Mouse (Mus musculus): ENCODE measurements around the gene Wscd2. TPM values are rescaled to one million over a fixed set of nuclear protein-coding genes. Genes with fewer than 3 reads are reported as not detected.

Wscd2 gene
- polyA plus RNA-seq, 1 experiment from 2014 or later, result 0.06 TPM

GRCm38 (mm10) chr5:113506065-113506464, 15.9 kb downstream of the Wscd2 start:
- Histone ChIP-seq H3K27me3 (ENCODE audit: control insufficient read depth, insufficient read depth, low read depth, low read length) (no peaks in the 10 kb centered on the region), H3K4me3 (ENCODE audit: low read depth, low read length) (no peak overlapping the region), H3K36me3 (ENCODE audit: control insufficient read depth, insufficient read depth) (no peaks in the 10 kb centered on the region), H3K9me3 (replicated peaks; ENCODE audit: control insufficient read depth, low read length) (no peaks in the 10 kb centered on the region), H3K4me1 (ENCODE audit: control insufficient read depth, low read depth, low read length) (no peaks in the 10 kb centered on the region), H3K27ac (ENCODE audit: low read length) (no peak overlapping the region), H3K9ac (ENCODE audit: low read depth, low read length) (no peak overlapping the region), H3K4me2 (ENCODE audit: low read depth, low read length) (no peak overlapping the region)
- ATAC-seq (ENCODE audit: low read depth), result no peak
- WGBS (ENCODE audit: insufficient replicate concordance), result 29% methylated on average over 6 of the region's 6 CpGs

GRCm38 (mm10) chr5:113506779-113507178, 16.6 kb downstream of the Wscd2 start:
- no peaks in the 10 kb centered on the region for H3K4me1 ChIP-seq (ENCODE audit: control insufficient read depth, low read depth, low read length)
- H3K9me3 ChIP-seq (replicated peaks; ENCODE audit: control insufficient read depth, low read length), result no peaks in the 10 kb centered on the region
- no peak overlapping the region for H3K9ac ChIP-seq (ENCODE audit: low read depth, low read length)
- no peak overlapping the region for H3K27ac ChIP-seq (ENCODE audit: low read length)
- 41% methylated on average over 5 of the region's 5 CpGs for WGBS (ENCODE audit: insufficient replicate concordance)
- no peak overlapping the region for H3K4me2 ChIP-seq (ENCODE audit: low read depth, low read length)
- no peaks in the 10 kb centered on the region for H3K36me3 ChIP-seq (ENCODE audit: control insufficient read depth, insufficient read depth)
- no peak for ATAC-seq (ENCODE audit: low read depth)
- H3K4me3 ChIP-seq (ENCODE audit: low read depth, low read length), result no peak overlapping the region
- no peaks in the 10 kb centered on the region for H3K27me3 ChIP-seq (ENCODE audit: control insufficient read depth, insufficient read depth, low read depth, low read length)

GRCm38 (mm10) chr5:113509167-113509566, 19.0 kb downstream of the Wscd2 start:
- Histone ChIP-seq H3K4me3 (ENCODE audit: low read depth, low read length) (no peak overlapping the region), H3K4me1 (ENCODE audit: control insufficient read depth, low read depth, low read length) (no peaks in the 10 kb centered on the region), H3K9me3 (replicated peaks; ENCODE audit: control insufficient read depth, low read length) (no peaks in the 10 kb centered on the region), H3K27ac (ENCODE audit: low read length) (no peak overlapping the region), H3K9ac (ENCODE audit: low read depth, low read length) (no peak overlapping the region), H3K4me2 (ENCODE audit: low read depth, low read length) (no peak overlapping the region), H3K36me3 (ENCODE audit: control insufficient read depth, insufficient read depth) (no peaks in the 10 kb centered on the region), H3K27me3 (ENCODE audit: control insufficient read depth, insufficient read depth, low read depth, low read length) (no peaks in the 10 kb centered on the region)
- WGBS (ENCODE audit: insufficient replicate concordance), result 59% methylated on average over 4 of the region's 4 CpGs
- ATAC-seq (ENCODE audit: low read depth), result no peak

- no peak overlapping the region for H3K9ac ChIP-seq (ENCODE audit: low read depth, low read length)
- H3K4me2 ChIP-seq (ENCODE audit: low read depth, low read length), result no peak overlapping the region
- no peak overlapping the region for H3K27ac ChIP-seq (ENCODE audit: low read length)
- no peaks in the 10 kb centered on the region for H3K4me1 ChIP-seq (ENCODE audit: control insufficient read depth, low read depth, low read length)
- H3K36me3 ChIP-seq (ENCODE audit: control insufficient read depth, insufficient read depth), result no peaks in the 10 kb centered on the region
- no peak overlapping the region for H3K4me3 ChIP-seq (ENCODE audit: low read depth, low read length)
- H3K27me3 ChIP-seq (ENCODE audit: control insufficient read depth, insufficient read depth, low read depth, low read length), result no peaks in the 10 kb centered on the region
- no peak for ATAC-seq (ENCODE audit: low read depth)
- WGBS (ENCODE audit: insufficient replicate concordance), result 60% methylated on average over 8 of the region's 8 CpGs
- no peaks in the 10 kb centered on the region for H3K9me3 ChIP-seq (replicated peaks; ENCODE audit: control insufficient read depth, low read length)
Observed at GRCm38 (mm10) chr5:113513640-113514039, 23.5 kb downstream of the Wscd2 start.

GRCm38 (mm10) chr5:113514062-113514461, 23.9 kb downstream of the Wscd2 start:
- H3K4me3 ChIP-seq (ENCODE audit: low read depth, low read length), result no peak overlapping the region
- no peaks in the 10 kb centered on the region for H3K9me3 ChIP-seq (replicated peaks; ENCODE audit: control insufficient read depth, low read length)
- 59% methylated on average over 6 of the region's 6 CpGs for WGBS (ENCODE audit: insufficient replicate concordance)
- H3K4me2 ChIP-seq (ENCODE audit: low read depth, low read length), result no peak overlapping the region
- ATAC-seq (ENCODE audit: low read depth), result no peak
- H3K36me3 ChIP-seq (ENCODE audit: control insufficient read depth, insufficient read depth), result no peaks in the 10 kb centered on the region
- H3K27me3 ChIP-seq (ENCODE audit: control insufficient read depth, insufficient read depth, low read depth, low read length), result no peaks in the 10 kb centered on the region
- no peaks in the 10 kb centered on the region for H3K4me1 ChIP-seq (ENCODE audit: control insufficient read depth, low read depth, low read length)
- no peak overlapping the region for H3K27ac ChIP-seq (ENCODE audit: low read length)
- H3K9ac ChIP-seq (ENCODE audit: low read depth, low read length), result no peak overlapping the region

GRCm38 (mm10) chr5:113516119-113516872, 26.2 kb downstream of the Wscd2 start:
- H3K4me3 ChIP-seq (ENCODE audit: low read depth, low read length), result no peak overlapping the region
- H3K36me3 ChIP-seq (ENCODE audit: control insufficient read depth, insufficient read depth), result no peaks in the 10 kb centered on the region

GRCm38 (mm10) chr5:113516873-113517336, 26.8 kb downstream of the Wscd2 start:
- H3K27me3 ChIP-seq (ENCODE audit: control insufficient read depth, insufficient read depth, low read depth, low read length), result no peaks in the 10 kb centered on the region
- no peaks in the 10 kb centered on the region for H3K4me1 ChIP-seq (ENCODE audit: control insufficient read depth, low read depth, low read length)
- H3K27ac ChIP-seq (ENCODE audit: low read length), result no peak overlapping the region
- no peak for ATAC-seq (ENCODE audit: low read depth)
- H3K9ac ChIP-seq (ENCODE audit: low read depth, low read length), result no peak overlapping the region
- H3K36me3 ChIP-seq (ENCODE audit: control insufficient read depth, insufficient read depth), result no peaks in the 10 kb centered on the region
- no peak overlapping the region for H3K4me3 ChIP-seq (ENCODE audit: low read depth, low read length)
- 30% methylated on average over 14 of the region's 14 CpGs for WGBS (ENCODE audit: insufficient replicate concordance)
- no peaks in the 10 kb centered on the region for H3K9me3 ChIP-seq (replicated peaks; ENCODE audit: control insufficient read depth, low read length)
- no peak overlapping the region for H3K4me2 ChIP-seq (ENCODE audit: low read depth, low read length)

More at GRCm38 (mm10) chr5:113516119-113516872, 26.2 kb downstream of the Wscd2 start:
- Histone ChIP-seq H3K4me1 (ENCODE audit: control insufficient read depth, low read depth, low read length) (no peaks in the 10 kb centered on the region), H3K4me2 (ENCODE audit: low read depth, low read length) (no peak overlapping the region), H3K9me3 (replicated peaks; ENCODE audit: control insufficient read depth, low read length) (no peaks in the 10 kb centered on the region), H3K9ac (ENCODE audit: low read depth, low read length) (no peak overlapping the region), H3K27me3 (ENCODE audit: control insufficient read depth, insufficient read depth, low read depth, low read length) (no peaks in the 10 kb centered on the region), H3K27ac (ENCODE audit: low read length) (no peak overlapping the region)
- no peak for ATAC-seq (ENCODE audit: low read depth)
- WGBS (ENCODE audit: insufficient replicate concordance), result 36% methylated on average over 14 of the region's 14 CpGs

- no peaks in the 10 kb centered on the region for H3K4me1 ChIP-seq (ENCODE audit: control insufficient read depth, low read depth, low read length)
- H3K4me2 ChIP-seq (ENCODE audit: low read depth, low read length), result no peak overlapping the region
- H3K27ac ChIP-seq (ENCODE audit: low read length), result no peak overlapping the region
- no peaks in the 10 kb centered on the region for H3K9me3 ChIP-seq (replicated peaks; ENCODE audit: control insufficient read depth, low read length)
- H3K9ac ChIP-seq (ENCODE audit: low read depth, low read length), result no peak overlapping the region
- ATAC-seq (ENCODE audit: low read depth), result no peak
- no peaks in the 10 kb centered on the region for H3K27me3 ChIP-seq (ENCODE audit: control insufficient read depth, insufficient read depth, low read depth, low read length)
- no peaks in the 10 kb centered on the region for H3K36me3 ChIP-seq (ENCODE audit: control insufficient read depth, insufficient read depth)
- 67% methylated on average over 4 of the region's 4 CpGs for WGBS (ENCODE audit: insufficient replicate concordance)
- H3K4me3 ChIP-seq (ENCODE audit: low read depth, low read length), result no peak overlapping the region
Observed at GRCm38 (mm10) chr5:113517387-113517786, 27.3 kb downstream of the Wscd2 start.

- whole genome bisulfite sequencing (ENCODE audit: insufficient replicate concordance), result 49% methylated on average over 6 of the region's 6 CpGs
- H3K4me2 ChIP-seq (ENCODE audit: low read depth, low read length), result no peak overlapping the region
- H3K27me3 ChIP-seq (ENCODE audit: control insufficient read depth, insufficient read depth, low read depth, low read length), result no peaks in the 10 kb centered on the region
- H3K4me3 ChIP-seq (ENCODE audit: low read depth, low read length), result no peak overlapping the region
- no peaks in the 10 kb centered on the region for H3K9me3 ChIP-seq (replicated peaks; ENCODE audit: control insufficient read depth, low read length)
- H3K36me3 ChIP-seq (ENCODE audit: control insufficient read depth, insufficient read depth), result no peaks in the 10 kb centered on the region
- no peaks in the 10 kb centered on the region for H3K4me1 ChIP-seq (ENCODE audit: control insufficient read depth, low read depth, low read length)
- ATAC-seq (ENCODE audit: low read depth), result no peak
- H3K27ac ChIP-seq (ENCODE audit: low read length), result no peak overlapping the region
- H3K9ac ChIP-seq (ENCODE audit: low read depth, low read length), result no peak overlapping the region
Observed at GRCm38 (mm10) chr5:113521037-113521436, 30.9 kb downstream of the Wscd2 start.

Measured in liver, embryonic 16.5 days (tissue).